Mouse (Mus musculus): Measurements from ENCODE around the gene Taar6.

Gene Taar6

GRCm38 (mm10) chr10:23937613-23938012, 47.8 kb downstream of the Taar6 start:
- no peak for DNase-seq (ENCODE audit: low read depth, low spot score)

Measured in embryo, embryonic 11.5 days (tissue).